Mouse (Mus musculus) brain, embryonic 14.5 days (tissue): ENCODE results near the gene Kcnma1.

Experiments
- CTCF ChIP-seq: fragments of 200-500 bp; IDR thresholded peaks from 2 replicates; pipeline ENCODE4 v1.5.1; 2012; ENCODE audit warnings: inconsistent platforms, mild to moderate bottlenecking, moderate library complexity, borderline replicate concordance; ENCODE audit not compliant: insufficient read depth, insufficient read length; ENCODE audit errors: extremely low read depth
- POLR2A ChIP-seq: fragments of 200-500 bp; IDR thresholded peaks from 2 replicates; pipeline ENCODE4 v1.6.1; 2012; ENCODE audit warnings: mild to moderate bottlenecking, inconsistent platforms, borderline replicate concordance; ENCODE audit not compliant: poor library complexity, insufficient read depth, insufficient read length, severe bottlenecking; ENCODE audit errors: extremely low read depth

- TF ChIP-seq CTCF = no peak
- no peak for TF ChIP-seq POLR2A
Measured at GRCm38 (mm10) chr14:23688513-23688912, 325.8 kb downstream of the Kcnma1 start.
